Mouse (Mus musculus) heart, embryonic 14.5 days (tissue): ENCODE results near the gene Enox1. TPM values are rescaled to one million over a fixed set of nuclear protein-coding genes. Genes with fewer than 3 reads are reported as not detected.

Source experiments
- ATAC-seq: fragments of 200-750 bp; cut with Nextera tagmentation; 2 replicates; pipeline ENCODE4 v1.8.0; 2017; ENCODE audit warnings: low read depth, moderate TSS enrichment; ENCODE audit not compliant: insufficient number of reproducible peaks, insufficient read depth, low FRiP score
- H3K27ac ChIP-seq, 2 experiments: fragments of 200-500 bp in 1 of 2; fragments of 300-500 bp in 1 of 2; sonication (generic) in 1 of 2; replicated peaks in 1 of 2; 2 replicates each; pipeline ENCODE4 v1.5.1; 2012 to 2014; ENCODE audit warnings: low read depth in 2 of 2, low read length in 2 of 2, control low read depth in 1 of 2, mild to moderate bottlenecking in 1 of 2, mixed read lengths in 1 of 2; ENCODE audit not compliant: control insufficient read depth in 1 of 2, insufficient read depth in 1 of 2
- H3K27me3 ChIP-seq: fragments of 300-500 bp; sonication (generic); 2 replicates; pipeline ENCODE4 v1.6.1; 2014; ENCODE audit warnings: mild to moderate bottlenecking, low read length, control low read depth; ENCODE audit not compliant: control insufficient read depth, insufficient read depth
- H3K36me3 ChIP-seq: fragments of 300-500 bp; sonication (generic); 2 replicates; pipeline ENCODE4 v1.6.1; 2014; ENCODE audit warnings: mild to moderate bottlenecking, control low read depth, low read length, mixed read lengths; ENCODE audit not compliant: control insufficient read depth, insufficient read depth
- H3K4me1 ChIP-seq, 2 experiments: fragments of 200-500 bp in 1 of 2; fragments of 300-500 bp in 1 of 2; sonication (generic) in 1 of 2; 2 replicates each; pipeline ENCODE4 v1.6.1; 2012 to 2014; ENCODE audit warnings: low read length in 2 of 2, control low read depth in 1 of 2, mixed read lengths in 1 of 2; ENCODE audit not compliant: control insufficient read depth in 2 of 2, insufficient read depth in 2 of 2
- H3K4me2 ChIP-seq: fragments of 300-500 bp; sonication (generic); 2 replicates; pipeline ENCODE4 v1.6.1; 2014; ENCODE audit warnings: mild to moderate bottlenecking, low read length
- H3K4me3 ChIP-seq, 2 experiments: fragments of 200-500 bp in 1 of 2; fragments of 300-500 bp in 1 of 2; sonication (generic) in 1 of 2; 2 replicates each; pipeline ENCODE4 v1.5.1; 2012 to 2014; ENCODE audit warnings: low read length in 2 of 2, mild to moderate bottlenecking in 2 of 2, control low read depth in 1 of 2, low read depth in 1 of 2, moderate library complexity in 1 of 2; ENCODE audit not compliant: control insufficient read depth in 1 of 2, insufficient read depth in 1 of 2
- H3K9ac ChIP-seq: fragments of 300-500 bp; sonication (generic); 2 replicates; pipeline ENCODE4 v1.6.1; 2014; ENCODE audit warnings: mild to moderate bottlenecking, low read length
- H3K9me3 ChIP-seq: fragments of 300-500 bp; sonication (generic); 2 replicates; pipeline ENCODE4 v1.6.1; 2016; ENCODE audit warnings: low read length, control low read depth; ENCODE audit not compliant: control insufficient read depth
- WGBS: fragments of 180-500 bp; shearing (Covaris S2); extraction: QIAGEN DNeasy Blood & Tissue Kit; methylation state at CpG from one replicate; pipeline ENCODE4 v1.1.7; 2014; 5-methylcytosine and 5-hydroxymethylcytosine counted together
- polyA plus RNA-seq: library from polyadenylated mRNA; unstranded; fragments of >200 nt; fragmentation: Nextera tagmentation; extraction: Ambion mirVana; gene quantifications from 2 replicates; pipeline ENCODE4 v1.2.1, GENCODE M21; 2014

The Enox1 gene
- polyA plus RNA-seq, 1 experiment from 2014 or later, result 2.2 TPM

DNA sequence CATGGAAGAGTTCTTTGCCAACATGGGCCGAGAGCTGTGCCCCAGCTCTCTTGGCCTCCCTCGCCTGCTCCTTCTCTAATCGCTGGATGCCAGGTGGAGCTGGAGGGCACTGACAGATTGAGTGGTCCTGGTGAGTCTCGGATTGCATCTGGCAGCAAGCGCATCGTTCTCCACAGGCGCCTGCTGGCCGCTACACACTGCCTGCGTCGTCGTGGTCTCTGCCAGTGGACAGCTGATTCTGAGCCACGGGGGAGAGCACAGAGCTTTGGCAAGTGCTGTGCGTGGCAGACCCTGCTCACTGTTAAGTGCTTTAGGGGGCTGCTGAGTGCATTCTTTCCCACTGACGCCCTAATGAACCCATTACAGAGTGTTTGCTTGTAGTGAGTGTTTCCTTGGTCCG is 17.9 kb downstream of the Enox1 start:
- WGBS, result 49% methylated on average over 15 of the region's 15 CpGs
- Histone ChIP-seq H3K9me3 (no peaks in the 10 kb centered on the region), H3K4me2 (0 out of 2 replicates have a peak overlapping the region, but pooled peaks have one; percentile 18), H3K27ac (no peak overlapping the region), H3K36me3 (no peaks in the 10 kb centered on the region), H3K4me1 (peaks cover 5 to 7% of the 10 kb centered on the region in 2 experiments), H3K4me3 (no peak overlapping the region), H3K9ac (no peak overlapping the region), H3K27me3 (0 out of 2 replicates have a peak, but pooled peaks cover 4% of the 10 kb centered on the region)
- ATAC-seq, result no peak

DNA sequence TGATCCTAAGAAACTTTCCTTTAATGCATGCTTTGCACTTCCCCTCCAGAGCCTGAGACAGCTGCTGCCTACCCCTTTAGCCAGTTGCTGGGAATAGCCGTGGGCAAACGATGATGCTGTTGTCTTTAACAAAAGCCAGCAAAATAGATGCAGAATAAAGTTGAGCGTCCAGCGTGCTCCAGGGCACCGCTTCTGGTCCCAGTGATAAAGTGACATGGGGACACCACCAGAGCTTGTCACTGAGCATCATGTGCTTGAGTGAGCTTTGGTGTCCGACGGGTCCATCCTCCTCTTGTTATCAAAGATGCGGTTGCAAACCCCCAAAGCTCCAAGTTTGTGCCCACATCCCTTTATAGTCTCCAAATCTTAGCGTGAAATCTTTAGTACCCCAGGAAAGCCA is 18.4 kb downstream of the Enox1 start:
- Histone ChIP-seq H3K4me3 (no peak overlapping the region), H3K9ac (no peak overlapping the region), H3K36me3 (no peaks in the 10 kb centered on the region), H3K4me2 (0 out of 2 replicates have a peak overlapping the region, but pooled peaks have one; percentile 18), H3K9me3 (no peaks in the 10 kb centered on the region), H3K27me3 (0 out of 2 replicates have a peak, but pooled peaks cover 4% of the 10 kb centered on the region), H3K27ac (no peak overlapping the region), H3K4me1 (peaks cover 5 to 7% of the 10 kb centered on the region in 2 experiments)
- 80% methylated on average over 9 of the region's 9 CpGs for WGBS
- ATAC-seq, result no peak

DNA sequence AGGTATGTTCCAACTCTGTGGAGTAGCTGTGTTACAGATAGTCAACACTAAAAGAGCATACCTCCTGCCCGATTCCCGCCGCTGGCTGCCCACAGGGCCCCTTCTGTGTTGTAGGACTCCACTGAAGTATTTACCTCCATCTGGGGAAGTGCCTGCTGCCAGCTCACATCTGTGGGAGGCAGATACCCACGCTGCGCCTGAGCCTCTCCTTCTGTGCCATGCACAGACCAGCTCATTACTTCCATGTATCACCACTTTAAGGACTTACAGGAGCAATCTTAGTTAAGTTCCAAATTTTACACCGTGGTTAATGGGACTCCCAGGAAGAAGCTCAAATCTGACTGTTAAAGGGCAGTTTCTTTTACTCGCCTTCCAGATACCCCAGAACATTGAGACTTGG is 23.7 kb downstream of the Enox1 start:
- 80% methylated on average over 7 of the region's 7 CpGs for WGBS
- no peak overlapping the region for H3K9ac ChIP-seq
- no peaks in the 10 kb centered on the region for H3K9me3 ChIP-seq
- H3K4me2 ChIP-seq, result no peak overlapping the region
- H3K27ac ChIP-seq, result no peak overlapping the region
- peaks cover 2 to 3% of the 10 kb centered on the region in 2 experiments; a peak in 1 of 4 replicates for H3K4me1 ChIP-seq
- H3K27me3 ChIP-seq, result 0 out of 2 replicates have a peak, but pooled peaks cover 4% of the 10 kb centered on the region
- no peaks in the 10 kb centered on the region for H3K36me3 ChIP-seq
- no peak overlapping the region for H3K4me3 ChIP-seq
- no peak for ATAC-seq

DNA sequence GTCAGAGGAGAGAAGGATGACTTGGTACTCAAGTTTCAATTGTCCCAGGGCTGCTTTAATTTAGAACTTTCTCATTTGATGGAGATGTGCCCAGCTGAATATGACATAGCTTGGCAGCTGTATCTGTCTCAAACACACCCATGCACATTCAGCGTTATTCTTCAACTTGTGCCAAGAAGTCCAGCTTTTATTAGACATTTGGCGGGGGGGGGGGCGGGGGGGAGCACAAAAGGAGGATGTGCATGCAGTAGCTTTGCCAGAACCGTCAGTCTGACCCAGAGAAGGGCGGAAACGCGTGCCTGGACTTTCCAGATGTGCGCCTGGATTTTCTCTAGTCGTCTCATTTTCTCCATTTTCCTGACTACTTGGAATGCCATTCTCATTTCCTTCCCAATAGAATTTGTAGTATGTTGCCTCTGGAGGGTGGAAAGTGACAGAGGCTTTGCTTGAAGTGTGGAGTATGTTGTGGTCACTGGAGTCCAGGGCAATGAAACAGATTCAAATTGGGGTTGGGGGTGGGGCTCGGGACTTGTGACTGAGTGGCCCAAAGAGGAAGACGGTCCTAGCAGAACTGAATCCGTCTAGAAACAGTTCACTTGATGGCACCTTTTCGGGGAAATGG is 24.3 kb downstream of the Enox1 start:
- Histone ChIP-seq H3K27ac (no peak overlapping the region), H3K4me1 (0 out of 4 replicates have a peak, but pooled peaks cover 0 to 3% of the 10 kb centered on the region in 2 experiments), H3K4me3 (no peak overlapping the region), H3K9ac (no peak overlapping the region), H3K4me2 (no peak overlapping the region), H3K27me3 (0 out of 2 replicates have a peak, but pooled peaks cover 4% of the 10 kb centered on the region), H3K9me3 (no peaks in the 10 kb centered on the region), H3K36me3 (no peaks in the 10 kb centered on the region)
- WGBS, result 51% methylated on average over 13 of the region's 13 CpGs
- ATAC-seq, result no peak

DNA sequence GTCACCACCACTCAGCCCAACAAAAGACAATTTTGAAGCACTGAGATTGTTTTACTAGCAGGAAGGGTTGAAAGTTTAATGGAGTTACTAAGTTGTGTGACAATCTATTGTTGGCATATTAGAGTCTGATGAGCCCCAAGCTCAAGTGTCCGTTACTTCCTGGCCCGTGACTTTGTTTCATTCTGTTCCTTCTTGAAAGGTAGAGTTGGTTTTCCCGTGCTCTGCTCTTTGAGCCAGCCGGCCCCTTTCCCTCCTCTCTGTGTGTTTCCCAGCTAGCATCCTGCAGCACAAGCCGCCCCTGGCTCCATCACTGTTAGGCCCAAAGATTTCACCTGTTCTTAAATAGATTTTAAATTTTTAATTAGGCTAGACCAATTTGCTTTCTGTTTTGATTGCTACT is 26.9 kb downstream of the Enox1 start:
- Histone ChIP-seq H3K9ac (no peak overlapping the region), H3K4me3 (no peak overlapping the region), H3K36me3 (no peaks in the 10 kb centered on the region), H3K4me2 (no peak overlapping the region), H3K27me3 (no peaks in the 10 kb centered on the region), H3K27ac (no peak overlapping the region), H3K4me1 (0 out of 4 replicates have a peak, but pooled peaks cover 0 to 3% of the 10 kb centered on the region in 2 experiments), H3K9me3 (no peaks in the 10 kb centered on the region)
- 90% methylated on average over 5 of the region's 5 CpGs for WGBS
- no peak for ATAC-seq

DNA sequence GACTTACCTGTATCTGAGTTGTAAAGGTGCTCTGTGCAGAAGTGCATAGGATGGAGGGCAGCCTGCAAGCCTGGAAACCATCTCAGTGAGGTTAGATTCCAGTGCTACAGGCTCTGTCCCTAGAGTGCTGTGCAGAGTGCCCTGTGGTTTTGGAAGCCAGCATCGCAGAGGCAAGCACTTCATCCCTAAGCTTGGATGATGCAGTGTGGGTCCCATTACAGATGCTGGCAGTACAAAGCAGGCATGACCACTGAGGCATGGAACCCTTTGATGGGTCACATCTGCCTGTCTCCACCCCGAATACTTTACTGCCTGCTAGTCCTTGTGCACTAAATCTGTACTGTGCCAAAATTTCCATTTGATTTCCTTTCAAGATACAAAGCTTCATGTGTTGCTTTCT is 33.6 kb downstream of the Enox1 start:
- H3K27ac ChIP-seq, result no peak overlapping the region
- no peak for ATAC-seq
- H3K4me1 ChIP-seq, result no peaks in the 10 kb centered on the region
- no peaks in the 10 kb centered on the region for H3K36me3 ChIP-seq
- H3K4me3 ChIP-seq, result no peak overlapping the region
- no peaks in the 10 kb centered on the region for H3K27me3 ChIP-seq
- no peak overlapping the region for H3K9ac ChIP-seq
- WGBS, result 68% methylated on average over 2 of the region's 2 CpGs
- no peak overlapping the region for H3K4me2 ChIP-seq
- no peaks in the 10 kb centered on the region for H3K9me3 ChIP-seq

DNA sequence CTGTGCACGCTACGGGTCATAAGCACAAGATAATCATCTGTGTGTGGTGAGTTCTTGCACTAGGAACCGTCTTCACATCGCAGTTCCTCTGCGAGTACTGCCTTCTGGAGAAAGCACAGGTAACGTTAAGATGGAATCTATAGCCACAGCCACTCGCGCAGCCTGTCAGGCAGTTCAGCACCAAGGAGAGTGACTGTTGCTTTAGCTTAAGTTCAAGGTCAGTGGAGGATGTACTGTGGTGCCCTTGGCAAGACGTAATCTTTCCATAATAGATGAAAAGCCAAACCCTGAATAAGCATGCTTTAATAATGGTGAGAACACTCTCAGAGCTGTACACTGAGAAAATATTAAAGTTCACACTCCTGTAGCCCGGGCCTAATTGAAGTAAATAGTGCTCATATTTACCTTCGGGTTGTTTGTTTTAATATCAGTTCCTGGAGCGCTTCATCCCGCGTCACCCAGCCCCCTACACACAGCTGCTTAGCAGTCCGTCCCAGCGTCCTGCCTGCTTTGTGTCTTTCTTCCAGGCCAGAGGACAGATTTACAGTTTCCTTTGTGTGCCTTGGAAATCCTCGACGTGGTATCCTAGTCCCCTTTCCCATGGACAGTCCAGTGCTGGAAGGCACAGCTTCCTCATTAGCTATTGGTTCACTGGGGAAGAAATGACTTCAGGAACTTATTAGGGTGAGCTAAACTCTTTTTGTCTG is 38.9 kb downstream of the Enox1 start:
- WGBS, result 53% methylated on average over 18 of the region's 18 CpGs

More for the DNA sequence above, 38.9 kb downstream of the Enox1 start:
- H3K27ac ChIP-seq, result no peak overlapping the region
- H3K9me3 ChIP-seq, result no peaks in the 10 kb centered on the region
- no peaks in the 10 kb centered on the region for H3K4me1 ChIP-seq
- no peaks in the 10 kb centered on the region for H3K36me3 ChIP-seq
- no peak for ATAC-seq
- no peak overlapping the region for H3K4me2 ChIP-seq
- no peak overlapping the region for H3K9ac ChIP-seq
- no peak overlapping the region for H3K4me3 ChIP-seq
- no peaks in the 10 kb centered on the region for H3K27me3 ChIP-seq
